ENCODE assay signal across 18 mouse cellular contexts in the genomic region with DNA sequence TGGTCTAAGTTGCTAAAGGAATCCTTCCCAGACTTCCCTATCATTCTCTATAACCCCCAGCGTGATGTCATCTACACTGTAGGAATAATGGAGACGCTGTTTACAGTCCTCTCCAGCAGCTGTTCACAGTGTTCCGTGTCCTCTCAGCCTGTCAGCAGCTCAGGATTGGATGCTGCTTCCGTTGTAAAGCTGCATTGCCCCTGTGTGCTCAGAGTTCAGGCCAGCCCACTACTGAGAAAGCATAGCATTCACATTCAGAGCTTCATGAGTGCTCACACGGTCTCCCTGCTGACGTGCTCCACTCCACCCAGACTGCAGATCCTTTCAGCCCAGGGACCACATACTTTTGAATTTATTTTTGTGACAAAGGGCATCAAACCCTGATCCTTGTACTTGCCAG. TPM values are rescaled to one million over a fixed set of nuclear protein-coding genes. Genes with fewer than 3 reads are reported as not detected.
DNase-seq lines count a peak whose midpoint lies in the region; ATAC-seq and TF ChIP-seq lines count a peak whose summit lies in the region.
"Had no signal": no experiment of that assay in that cellular context is flagged by ENCODE, and none has a peak within 500 bp of the region (broad histone marks: within the 10 kb centered on the region; RNA-seq: fewer than 3 reads in every experiment).

No protein-coding gene starts in this region.

- no peak for DNase-seq in forebrain, postnatal 0 days
- no peak for DNase-seq in forebrain, embryonic 10.5 days (ENCODE audit: extremely low spot score, low spot score)
- DNase-seq in heart, postnatal 36 days = no peak
- DNase-seq in lung, postnatal 0 days (ENCODE audit: low spot score) = peak; percentile 5
- DNase-seq in lung, adult 2 months = no peak
- no peak for DNase-seq in kidney, adult 11 months
- DNase-seq: adrenal gland, postnatal 10 days; cerebellum, adult 11-12 months; cerebellum, adult 9-10 months; cerebellum, postnatal 25 days; gastrocnemius, postnatal 36 days; heart, adult 11 months; heart, postnatal 10 days had no signal

- no peaks in the 10 kb centered on the region for H3K4me1 ChIP-seq in forebrain, postnatal 0 days (ENCODE audit: insufficient read depth)
- H3K4me1 ChIP-seq in forebrain, embryonic 10.5 days = no peaks in the 10 kb centered on the region
- no peaks in the 10 kb centered on the region for H3K4me1 ChIP-seq in heart, embryonic 15.5 days (replicated peaks)
- no peaks in the 10 kb centered on the region for H3K4me1 ChIP-seq in lung, postnatal 0 days (ENCODE audit: insufficient read depth, low read depth, low read length)
- H3K4me1 ChIP-seq in lung, adult 2 months (ENCODE audit: control insufficient read depth, insufficient read depth, low read length) = no peaks in the 10 kb centered on the region; the same call in 1 of the 2 replicates
- H3K4me1 ChIP-seq: embryonic facial prominence, embryonic 13.5 days; hindbrain, embryonic 15.5 days had no signal

- H3K9me3 ChIP-seq in forebrain, postnatal 0 days (ENCODE audit: low read length) = no peaks in the 10 kb centered on the region
- H3K9me3 ChIP-seq in forebrain, embryonic 10.5 days = no peaks in the 10 kb centered on the region
- H3K9me3 ChIP-seq in heart, embryonic 15.5 days (replicated peaks) = no peaks in the 10 kb centered on the region
- H3K9me3 ChIP-seq in lung, postnatal 0 days (ENCODE audit: low read length) = no peaks in the 10 kb centered on the region
- H3K9me3 ChIP-seq: embryonic facial prominence, embryonic 13.5 days; hindbrain, embryonic 15.5 days had no signal

- no peak overlapping the region for H3K4me2 ChIP-seq in forebrain, postnatal 0 days (ENCODE audit: low read depth)
- no peak overlapping the region for H3K4me2 ChIP-seq in heart, embryonic 15.5 days
- no peak overlapping the region for H3K4me2 ChIP-seq in lung, postnatal 0 days (replicated peaks; ENCODE audit: low read depth, low read length)
- H3K4me2 ChIP-seq: embryonic facial prominence, embryonic 13.5 days; hindbrain, embryonic 15.5 days had no signal

- intact Hi-C loops in heart, postnatal 36 days (cut with DNase I) = no loop called here

- H3K4me3 ChIP-seq in forebrain, postnatal 0 days (ENCODE audit: low read depth, low read length) = no peak overlapping the region
- no peak overlapping the region for H3K4me3 ChIP-seq in forebrain, embryonic 10.5 days
- no peak overlapping the region for H3K4me3 ChIP-seq in heart, embryonic 15.5 days
- no peak overlapping the region for H3K4me3 ChIP-seq in lung, postnatal 0 days (ENCODE audit: low read depth, low read length)
- H3K4me3 ChIP-seq in lung, adult 2 months (replicated peaks; ENCODE audit: extremely low read depth, low read depth, low read length) = no peak overlapping the region
- H3K4me3 ChIP-seq: embryonic facial prominence, embryonic 13.5 days; hindbrain, embryonic 15.5 days had no signal

- peaks cover 25% of the 10 kb centered on the region for H3K36me3 ChIP-seq in forebrain, postnatal 0 days (ENCODE audit: insufficient read depth)
- peaks cover 52% of the 10 kb centered on the region for H3K36me3 ChIP-seq in forebrain, embryonic 10.5 days (replicated peaks)
- H3K36me3 ChIP-seq in heart, embryonic 15.5 days = peaks cover 11% of the 10 kb centered on the region; the same call in 1 of the 2 replicates
- peaks cover 20% of the 10 kb centered on the region; the same call in 1 of the 2 replicates for H3K36me3 ChIP-seq in lung, postnatal 0 days (ENCODE audit: insufficient read depth, low read length)

- TF ChIP-seq POLR2A in lung, adult 2 months (IDR thresholded peaks at IDR 0.05; ENCODE audit: borderline replicate concordance, extremely low read depth, low read depth, low read length) = no peak

- WGBS in forebrain, postnatal 0 days = 79% methylated on average over 6 of the region's 6 CpGs
- 89% methylated on average over 6 of the region's 6 CpGs for WGBS in forebrain, embryonic 10.5 days
- WGBS in heart, embryonic 15.5 days = 45% methylated on average over 6 of the region's 6 CpGs
- WGBS in lung, postnatal 0 days = 60% methylated on average over 6 of the region's 6 CpGs
- 71% methylated on average over 6 of the region's 6 CpGs for WGBS in lung, adult 2 months

- H3K27ac ChIP-seq in forebrain, postnatal 0 days (ENCODE audit: low read depth, low read length) = no peak overlapping the region
- no peak overlapping the region for H3K27ac ChIP-seq in forebrain, embryonic 10.5 days
- H3K27ac ChIP-seq in heart, embryonic 15.5 days = no peak overlapping the region
- H3K27ac ChIP-seq in lung, postnatal 0 days (ENCODE audit: low read length) = peak overlapping the region; percentile 27; the same call in 1 of the 2 replicates
- H3K27ac ChIP-seq: embryonic facial prominence, embryonic 13.5 days; hindbrain, embryonic 15.5 days had no signal

- no peak for TF ChIP-seq EP300 in lung, postnatal 0 days (IDR thresholded peaks at IDR 0.05)

- no peak for TF ChIP-seq CTCF in forebrain, postnatal 0 days (IDR thresholded peaks at IDR 0.05; ENCODE audit: low read depth)
- no peak for TF ChIP-seq CTCF in lung, postnatal 0 days (IDR thresholded peaks at IDR 0.05)
- TF ChIP-seq CTCF in lung, adult 2 months (IDR thresholded peaks at IDR 0.05; ENCODE audit: insufficient read depth, low read length) = no peak

- peak; percentile 27; the same call in 1 of the 2 replicates for ATAC-seq in forebrain, postnatal 0 days
- 0 out of 2 replicates have a peak, but pooled peaks have one; percentile 22 for ATAC-seq in heart, embryonic 15.5 days (replicated peaks; ENCODE audit: insufficient number of reproducible peaks, insufficient read depth, low FRiP score, low read depth)
- peak; percentile 67 for ATAC-seq in lung, postnatal 0 days
- ATAC-seq: forebrain, embryonic 14.5 days; intestine, embryonic 16.5 days had no signal

- no peaks in the 10 kb centered on the region for H3K27me3 ChIP-seq in forebrain, postnatal 0 days (ENCODE audit: insufficient read depth, low read length)
- H3K27me3 ChIP-seq in forebrain, embryonic 10.5 days (ENCODE audit: poor library complexity, severe bottlenecking) = no peaks in the 10 kb centered on the region
- H3K27me3 ChIP-seq in heart, embryonic 15.5 days = no peaks in the 10 kb centered on the region
- no peaks in the 10 kb centered on the region for H3K27me3 ChIP-seq in lung, postnatal 0 days (replicated peaks; ENCODE audit: insufficient read depth, low read length)
- H3K27me3 ChIP-seq: embryonic facial prominence, embryonic 13.5 days; hindbrain, embryonic 15.5 days had no signal

- no peak overlapping the region for H3K9ac ChIP-seq in forebrain, postnatal 0 days
- H3K9ac ChIP-seq in heart, embryonic 15.5 days = no peak overlapping the region
- H3K9ac ChIP-seq in lung, postnatal 0 days (replicated peaks; ENCODE audit: low read depth) = no peak overlapping the region
- H3K9ac ChIP-seq: embryonic facial prominence, embryonic 13.5 days; hindbrain, embryonic 15.5 days had no signal

RNA-seq across cellular contexts. Expression of a gene that starts 59.1 kb away (rescaled TPM):
- 46.9 and 56.0 TPM in 2 replicates for total RNA-seq in forebrain, postnatal 0 days (2014; rRNA removed)
- polyA plus RNA-seq in forebrain, postnatal 0 days (2015; fragmentation: Nextera tagmentation; extraction: Ambion mirVana) = 27.8 and 28.9 TPM in 2 replicates
- polyA plus RNA-seq in forebrain, embryonic 10.5 days (2016; fragmentation: Nextera tagmentation; extraction: Ambion mirVana) = 45.2 and 51.9 TPM in 2 replicates
- polyA plus RNA-seq in heart, embryonic 15.5 days (2015; fragmentation: Nextera tagmentation; extraction: Ambion mirVana) = 23.6 and 26.6 TPM in 2 replicates
- 10 to 100 TPM; 17.4 to 19.9 TPM for total RNA-seq in heart, postnatal 36 days (2021)
- 16.5 and 20.2 TPM in 2 replicates for polyA plus RNA-seq in lung, postnatal 0 days (2015; fragmentation: Nextera tagmentation; extraction: Ambion mirVana)
- 4.1 and 4.9 TPM in 2 replicates for polyA plus RNA-seq in lung, adult 2 months (2012; rRNA removed)

RNA-seq across cellular contexts. Expression of a gene that starts 59.1 kb away (rescaled TPM):
- total RNA-seq in forebrain, postnatal 0 days (2014; rRNA removed) = 123 and 160 TPM in 2 replicates
- 253 and 292 TPM in 2 replicates for polyA plus RNA-seq in forebrain, postnatal 0 days (2015; fragmentation: Nextera tagmentation; extraction: Ambion mirVana)
- polyA plus RNA-seq in forebrain, embryonic 10.5 days (2016; fragmentation: Nextera tagmentation; extraction: Ambion mirVana) = 356 and 363 TPM in 2 replicates
- 288 and 312 TPM in 2 replicates for polyA plus RNA-seq in heart, embryonic 15.5 days (2015; fragmentation: Nextera tagmentation; extraction: Ambion mirVana)
- 100 to 1,000 TPM; 218 to 234 TPM for total RNA-seq in heart, postnatal 36 days (2021)
- polyA plus RNA-seq in lung, postnatal 0 days (2015; fragmentation: Nextera tagmentation; extraction: Ambion mirVana) = 151 and 160 TPM in 2 replicates
- polyA plus RNA-seq in lung, adult 2 months (2012; rRNA removed) = 83.6 and 93.2 TPM in 2 replicates
